Mouse (Mus musculus): ENCODE measurements around the gene Micall2.
"Not testable (repeated sequence)": the region's sequence is repeated elsewhere in the genome, so short reads cannot be mapped to it uniquely, and the experiment has no call there.

The Micall2 gene

DNA sequence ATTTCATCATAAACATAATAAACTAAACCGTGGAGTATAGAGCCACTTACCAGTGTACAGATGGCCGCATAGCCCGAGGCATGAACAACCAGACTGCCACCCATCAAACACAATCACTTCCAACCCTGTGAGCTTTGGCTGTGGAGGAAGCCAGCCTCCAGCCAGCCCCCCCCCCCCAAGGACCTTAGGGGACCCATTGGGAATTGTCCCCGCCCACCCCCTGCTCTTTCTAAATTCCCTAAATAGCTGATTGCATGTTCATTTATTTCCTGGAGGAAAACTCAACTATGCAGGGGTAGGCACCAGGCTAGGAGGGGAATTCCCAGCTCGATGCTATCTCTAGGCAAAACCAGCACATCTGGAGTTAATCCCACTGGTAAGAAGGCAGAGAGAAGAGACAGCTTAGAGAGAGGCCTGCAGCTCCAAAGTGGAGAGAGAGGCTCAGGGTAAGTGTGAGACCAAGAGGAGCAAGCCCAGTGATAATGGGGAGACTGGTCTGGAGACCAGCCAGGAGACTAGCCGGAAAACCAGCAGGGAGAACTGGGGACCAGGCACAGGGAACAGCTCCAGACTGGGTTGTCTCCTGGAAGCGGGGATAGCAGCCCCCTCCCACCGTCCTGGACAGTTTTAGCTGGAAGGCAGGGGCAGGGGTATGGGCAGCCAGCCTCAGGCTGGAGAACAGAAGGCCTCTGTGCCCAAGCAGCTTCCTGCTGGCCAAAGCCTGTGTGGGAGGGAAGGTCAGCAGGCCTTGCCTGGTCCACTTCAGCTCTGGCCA, 5.2 kb downstream of the Micall2 start:
- no peak for DNase-seq (ENCODE audit: low spot score in 2 of 2)

DNA sequence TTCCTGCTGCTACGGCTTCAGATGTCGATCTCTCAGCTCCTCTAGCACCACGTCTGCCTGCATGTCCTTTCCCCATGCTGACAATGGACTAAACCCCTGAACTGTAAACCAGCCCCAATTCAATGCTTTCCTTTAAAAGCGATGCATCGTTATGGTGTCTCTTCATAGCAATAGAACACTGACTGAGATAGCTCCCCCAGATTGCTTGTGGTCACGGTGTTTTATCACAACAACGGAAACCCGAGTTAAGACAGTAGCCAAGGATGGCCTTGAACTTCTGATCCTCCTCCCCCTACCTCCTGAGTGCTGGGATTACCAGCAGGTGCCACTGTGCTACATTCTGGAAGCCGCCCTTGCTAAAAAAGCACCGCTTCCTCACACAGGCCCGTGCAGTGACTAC, 8.9 kb downstream of the Micall2 start:
- no peak for DNase-seq (ENCODE audit: low spot score in 2 of 2)

DNA sequence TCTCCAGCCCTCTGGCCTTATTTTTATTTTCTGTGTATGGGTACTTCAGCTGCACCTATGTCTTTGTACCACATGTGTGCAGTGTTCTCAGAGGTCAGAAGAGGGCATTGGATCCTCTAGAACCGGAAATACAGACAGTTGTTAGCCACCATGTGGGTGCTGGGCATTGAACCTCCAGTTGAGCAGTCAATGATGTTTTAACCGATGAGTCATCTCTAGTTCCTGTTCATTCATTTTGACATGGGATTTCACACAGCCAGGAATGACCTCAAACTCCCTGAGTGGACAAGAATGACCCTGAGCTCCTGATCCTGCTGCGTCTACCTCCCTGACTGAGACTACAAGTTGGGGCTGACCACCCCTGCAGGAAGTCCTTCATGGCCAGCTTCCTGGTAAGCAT, 9.9 kb downstream of the Micall2 start:
- no peak for DNase-seq (ENCODE audit: low spot score in 2 of 2)

DNA sequence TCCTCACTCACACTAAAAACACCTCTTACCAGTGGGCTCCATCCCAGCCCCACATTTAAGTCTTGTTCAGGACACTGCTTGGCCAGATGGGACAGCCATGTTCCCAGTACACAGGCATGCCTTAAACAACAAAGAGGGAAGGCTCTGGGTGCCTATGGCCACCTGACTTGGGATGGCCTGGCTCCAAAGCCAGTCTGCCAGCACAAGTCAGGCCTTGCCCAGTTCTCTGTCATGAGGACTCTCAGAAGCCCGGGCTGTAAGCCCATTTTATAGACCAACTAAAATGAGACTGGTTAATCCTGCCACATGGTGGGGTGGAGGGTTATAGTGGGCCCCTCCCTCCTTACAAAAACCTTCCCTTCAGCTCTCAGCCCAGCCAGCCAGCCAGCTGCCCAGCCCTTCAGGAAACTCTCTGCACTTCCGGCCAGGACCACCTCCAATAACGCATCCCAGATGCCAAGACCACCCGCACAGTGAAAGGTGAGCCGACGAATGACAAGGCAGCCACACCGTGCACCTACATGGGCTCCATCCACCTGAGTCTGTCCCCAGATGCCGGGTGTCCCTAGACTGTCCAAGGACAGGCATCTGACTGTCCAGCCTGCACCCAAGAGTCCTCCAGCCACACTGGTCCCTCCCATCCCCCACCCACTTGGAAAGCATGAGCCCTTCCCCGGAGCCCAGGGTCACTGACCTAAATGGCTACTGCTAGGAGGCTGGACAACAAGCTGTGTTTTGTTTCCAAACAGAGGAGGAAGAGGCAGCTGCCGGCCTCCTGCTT, 11.6 kb downstream of the Micall2 start:
- DNase-seq (ENCODE audit: low spot score in 2 of 2): no peak

DNA sequence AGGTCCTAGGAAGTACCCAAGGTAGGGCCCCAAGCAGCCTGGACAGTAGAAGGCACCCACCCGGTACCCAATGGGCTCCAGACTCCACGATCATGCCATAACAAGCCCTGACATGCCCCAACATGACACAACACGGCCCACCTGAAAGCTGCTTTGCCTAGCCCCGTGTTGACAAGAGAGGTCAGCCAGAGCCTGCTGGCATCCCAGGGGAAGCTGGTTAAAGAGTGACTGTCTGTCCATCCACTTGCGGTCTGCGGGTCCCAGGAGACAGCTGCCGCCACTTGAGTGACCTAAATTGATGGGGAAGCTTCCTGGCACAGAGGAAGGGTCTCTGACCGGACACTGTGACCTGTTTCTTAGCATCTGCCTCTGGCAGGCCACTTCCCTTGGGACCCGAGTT, 13.0 kb downstream of the Micall2 start:
- no peak for DNase-seq (ENCODE audit: low spot score in 2 of 2)

DNA sequence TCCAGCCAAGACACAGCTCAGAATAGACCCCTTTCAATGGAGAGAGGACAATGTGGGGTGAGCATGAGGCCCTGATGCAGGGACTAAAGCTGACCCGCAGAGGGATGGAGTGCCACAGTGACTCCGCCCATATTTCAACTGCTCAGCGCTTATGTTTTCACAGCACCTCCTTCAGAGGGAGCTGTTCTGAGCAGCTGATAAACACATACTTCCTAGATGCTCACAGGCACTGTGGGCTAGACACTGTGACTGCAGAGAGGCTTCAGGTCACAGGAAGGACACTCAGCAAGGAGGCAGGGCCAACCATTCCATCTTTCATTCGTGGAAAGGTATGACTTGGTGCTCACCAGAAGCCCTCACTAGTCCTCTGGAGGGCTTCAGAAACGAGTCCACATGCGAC, 13.4 kb downstream of the Micall2 start:
- no peak for DNase-seq (ENCODE audit: low spot score in 2 of 2)

DNA sequence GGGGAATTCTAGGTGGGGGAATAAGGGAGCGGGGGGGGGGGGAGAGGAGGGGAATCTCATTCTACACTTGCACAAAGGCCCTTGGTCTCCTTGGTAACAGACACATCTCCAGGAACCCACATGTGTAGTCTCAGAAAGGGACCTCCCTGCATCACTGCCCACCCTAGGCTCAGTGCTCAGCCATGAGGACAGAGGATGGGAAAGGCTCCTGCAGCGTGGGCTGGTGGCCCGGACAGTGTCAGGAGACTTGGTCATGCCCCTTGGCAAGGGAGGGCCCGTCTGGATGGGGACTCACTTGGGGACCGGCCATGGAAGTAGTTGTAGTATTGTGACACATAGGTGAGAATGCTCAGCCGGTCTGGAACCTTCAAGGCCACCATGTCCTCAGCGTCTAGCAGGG, 17.2 kb downstream of the Micall2 start:
- DNase-seq (ENCODE audit: low spot score in 2 of 2): no peak

DNA sequence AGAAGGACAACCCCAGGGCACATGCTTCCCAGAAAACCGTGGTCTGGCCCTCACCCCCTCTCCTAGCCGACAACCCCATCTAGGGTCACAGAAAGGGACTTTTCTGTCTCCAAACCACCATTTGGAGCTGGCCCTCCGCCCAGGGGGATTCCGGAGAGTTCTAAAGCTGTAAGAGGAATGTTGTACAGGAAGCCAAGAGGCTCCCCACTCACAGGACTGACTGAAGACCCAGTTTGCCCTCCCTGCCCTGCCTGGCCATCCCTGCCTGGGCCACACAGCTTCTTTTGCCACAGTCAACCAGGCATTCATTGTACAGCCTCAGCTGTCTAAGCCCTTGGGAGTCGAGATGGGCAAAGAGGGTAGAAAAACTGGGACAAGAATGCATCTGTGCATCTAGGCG, 17.6 kb downstream of the Micall2 start:
- no peak for DNase-seq (ENCODE audit: low spot score in 2 of 2)

DNA sequence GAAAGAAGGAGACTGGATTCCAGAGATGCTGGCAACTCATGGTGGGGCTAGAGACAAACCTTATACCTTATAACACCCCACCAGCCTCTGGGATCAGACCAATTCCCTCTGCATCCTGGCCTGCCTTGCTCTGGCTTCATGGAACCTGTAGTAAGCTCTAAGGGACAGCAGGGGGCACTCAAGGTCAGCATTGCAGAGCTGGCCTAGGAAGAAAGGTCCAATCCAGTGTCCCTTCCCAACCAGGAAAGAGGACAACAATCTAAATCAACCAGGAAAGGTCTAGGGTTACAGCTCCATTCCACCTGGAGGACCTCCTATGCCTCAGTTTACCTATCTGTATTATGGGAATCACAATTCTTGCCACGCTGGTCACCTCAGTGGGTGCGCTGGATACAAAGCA, 18.4 kb downstream of the Micall2 start:
- DNase-seq (ENCODE audit: low spot score in 2 of 2): peak in 1 of 2 experiments; percentile 46

DNA sequence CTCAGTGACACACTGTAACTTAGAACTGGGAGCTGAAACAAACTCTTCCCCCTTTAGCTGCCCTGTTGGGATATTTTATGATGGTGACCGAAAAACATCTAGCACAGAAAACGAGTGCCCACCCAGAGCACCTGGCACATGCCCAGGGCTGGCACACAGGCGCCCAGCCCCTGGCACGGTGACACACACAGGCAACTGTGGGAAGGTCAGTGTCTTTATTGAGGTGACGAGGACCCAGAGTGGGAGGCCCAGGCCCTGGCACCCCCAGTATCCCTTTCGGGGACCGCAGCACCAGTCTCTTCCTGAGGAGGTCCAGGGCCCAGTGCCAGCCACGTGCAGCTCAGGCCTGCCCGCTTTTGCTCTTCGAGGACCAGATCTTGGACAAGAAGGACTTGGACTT, 29.6 kb downstream of the Micall2 start:
- DNase-seq (ENCODE audit: low spot score in 2 of 2): no peak

DNA sequence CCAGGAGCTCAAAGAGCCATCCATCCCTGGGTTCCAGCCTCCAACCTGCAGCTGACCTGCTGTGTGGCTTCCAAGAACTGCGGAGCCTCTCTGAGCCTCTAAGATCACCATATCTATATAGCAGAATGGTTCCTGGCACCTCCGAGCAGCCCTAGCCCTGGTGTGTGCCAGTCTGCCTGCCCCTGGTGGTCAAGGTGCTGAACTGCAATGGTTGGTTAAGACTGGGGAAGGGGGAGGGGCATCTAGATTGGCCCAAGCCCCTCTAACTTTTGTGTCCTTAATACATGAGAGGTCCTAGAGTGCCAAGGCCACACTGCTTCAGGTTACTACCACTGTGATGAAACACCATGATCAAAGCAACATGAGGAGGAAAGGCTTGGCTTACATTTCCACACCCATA, 33.2 kb downstream of the Micall2 start:
- DNase-seq (ENCODE audit: low spot score in 2 of 2): no peak

DNA sequence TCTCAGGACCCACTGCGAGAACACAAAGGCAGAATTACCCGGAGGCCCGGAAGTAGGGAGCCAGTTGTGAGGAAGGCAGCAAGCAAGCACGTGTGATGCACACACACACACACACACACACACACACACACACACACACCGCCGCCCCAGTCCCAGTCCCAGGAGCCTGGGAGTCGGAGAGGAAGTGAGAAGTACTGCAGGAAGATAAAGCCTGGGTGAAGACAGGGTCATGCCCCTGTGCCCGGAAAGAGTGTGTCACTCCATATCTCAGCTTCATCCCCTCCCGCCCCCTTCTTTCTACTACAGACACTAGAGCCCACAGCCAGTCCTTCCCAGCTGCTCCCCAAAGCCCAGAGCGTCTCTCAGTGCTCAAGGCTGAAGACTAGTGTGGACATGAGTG, 33.9 kb downstream of the Micall2 start:
- DNase-seq (ENCODE audit: low spot score in 2 of 2): no peak

DNA sequence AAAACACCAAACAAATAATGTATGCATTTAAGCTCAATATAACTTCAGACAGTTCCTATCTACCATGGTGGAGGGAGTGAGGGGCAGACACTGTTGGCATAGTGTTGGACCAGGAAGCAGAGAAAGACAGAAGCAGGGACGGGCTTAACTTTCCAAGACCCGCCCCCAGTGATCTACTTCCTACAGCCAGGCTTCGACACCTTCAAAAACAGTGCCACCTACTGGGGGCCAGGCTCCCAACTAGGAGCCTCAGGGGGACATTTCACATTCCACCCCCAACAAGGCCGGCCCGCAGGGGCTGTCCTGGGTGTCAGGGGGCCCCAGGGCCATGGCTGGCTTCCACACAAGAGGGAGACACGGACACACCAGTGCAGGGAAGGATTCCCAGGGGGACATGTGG, 39.2 kb downstream of the Micall2 start:
- DNase-seq (ENCODE audit: low spot score in 2 of 2): no peak

DNA sequence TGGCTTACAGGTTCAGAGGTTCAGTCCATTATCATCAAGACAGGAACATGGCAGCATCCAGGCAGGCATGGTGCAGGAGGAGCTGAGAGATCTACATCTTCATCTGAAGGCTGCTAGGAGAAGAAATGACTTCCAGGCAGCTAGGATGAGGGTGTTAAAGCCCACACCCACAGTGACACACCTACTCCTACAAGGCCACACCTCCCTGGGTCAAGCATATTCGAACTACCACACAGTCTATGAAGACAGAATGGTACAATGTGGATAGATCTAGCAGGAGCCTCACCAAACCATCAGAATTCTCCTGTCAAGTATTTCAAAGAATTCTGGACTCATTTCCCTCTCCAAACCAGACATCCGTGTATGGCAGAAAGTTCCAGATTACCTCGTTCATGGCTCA, 40.3 kb downstream of the Micall2 start:
- DNase-seq (ENCODE audit: low spot score in 2 of 2): not testable (repeated sequence)

DNA sequence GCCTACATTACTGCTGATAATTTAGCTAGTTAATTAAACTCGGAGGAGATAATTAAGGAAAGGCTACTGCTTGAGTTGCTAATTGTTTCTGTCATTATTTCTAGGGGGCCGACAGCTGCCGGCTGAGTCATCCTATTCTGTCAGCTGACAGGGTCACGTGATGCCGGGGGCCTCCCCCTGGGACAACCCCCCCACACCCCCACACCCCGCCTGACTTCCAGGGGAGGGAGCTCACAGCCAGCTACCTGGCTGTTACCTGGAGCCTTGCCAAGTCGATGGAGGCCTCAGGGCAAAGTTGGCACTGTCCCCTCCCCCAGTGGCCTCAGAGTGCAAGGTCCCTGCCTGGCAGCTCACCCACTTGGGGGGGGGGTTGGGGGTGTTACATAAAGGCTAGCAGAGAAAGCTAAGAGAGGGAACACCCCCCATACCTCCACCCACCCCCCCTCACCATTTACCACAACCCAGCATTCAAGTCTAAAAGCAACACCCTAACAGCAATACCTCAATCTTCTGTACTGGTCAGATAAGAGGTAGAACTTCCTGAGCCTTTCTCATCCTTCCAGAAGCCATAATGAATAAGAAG, 41.1 kb downstream of the Micall2 start:
- DNase-seq (ENCODE audit: low spot score in 2 of 2): no peak

DNA sequence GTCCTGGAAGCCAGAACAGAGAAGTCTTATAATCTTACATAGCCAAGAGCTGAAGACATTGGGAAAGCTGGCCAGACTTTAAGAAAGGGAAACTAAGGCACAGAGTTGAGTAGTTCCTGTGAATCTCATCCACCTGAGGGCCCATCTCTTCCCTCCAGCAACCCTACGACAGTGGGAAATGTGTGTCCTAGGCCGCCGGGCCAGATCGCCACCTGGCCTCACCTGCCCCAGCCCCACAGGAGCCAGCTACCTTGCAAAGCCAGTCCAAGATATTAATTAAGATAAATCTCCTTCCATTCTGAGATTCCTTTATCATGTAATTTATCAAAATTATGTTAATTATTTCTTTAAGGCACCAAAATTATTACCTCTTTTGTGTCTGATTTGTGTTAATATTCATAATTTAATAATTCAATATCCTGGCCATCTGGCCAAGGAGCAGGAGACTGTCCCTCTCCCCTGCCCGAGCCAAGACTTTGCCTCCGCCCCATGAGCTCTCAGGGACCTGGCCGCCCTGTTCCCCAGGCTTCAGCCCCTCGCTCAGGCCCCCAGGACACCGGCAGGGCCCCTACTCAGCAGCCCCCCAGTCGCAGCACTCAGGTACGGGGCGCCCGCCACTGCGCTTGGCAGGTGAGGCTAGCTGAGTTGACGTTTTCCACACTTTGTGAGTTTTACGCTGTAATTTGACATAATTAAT, 41.7 kb downstream of the Micall2 start:
- DNase-seq (ENCODE audit: low spot score in 2 of 2): no peak

DNA sequence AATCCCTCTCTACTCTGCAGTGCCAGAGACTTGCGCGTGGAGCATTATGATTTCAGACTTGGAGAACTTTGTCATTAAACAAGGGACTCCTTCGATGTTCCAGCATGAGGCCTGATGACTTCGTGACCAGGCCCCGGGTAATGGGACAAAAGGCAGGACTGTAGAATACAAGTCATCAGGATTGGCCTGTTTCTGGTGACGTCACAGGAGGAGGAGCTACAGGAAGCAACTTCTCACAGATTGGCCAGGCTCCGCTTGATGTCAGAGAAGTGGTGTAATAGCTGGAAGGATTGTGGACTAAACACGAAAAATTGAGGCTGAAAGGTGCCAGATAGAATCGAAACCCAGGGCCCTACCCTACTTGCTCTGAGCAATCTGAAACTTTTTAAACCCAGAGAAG, 45.3 kb downstream of the Micall2 start:
- DNase-seq (ENCODE audit: low spot score in 2 of 2): no peak

DNA sequence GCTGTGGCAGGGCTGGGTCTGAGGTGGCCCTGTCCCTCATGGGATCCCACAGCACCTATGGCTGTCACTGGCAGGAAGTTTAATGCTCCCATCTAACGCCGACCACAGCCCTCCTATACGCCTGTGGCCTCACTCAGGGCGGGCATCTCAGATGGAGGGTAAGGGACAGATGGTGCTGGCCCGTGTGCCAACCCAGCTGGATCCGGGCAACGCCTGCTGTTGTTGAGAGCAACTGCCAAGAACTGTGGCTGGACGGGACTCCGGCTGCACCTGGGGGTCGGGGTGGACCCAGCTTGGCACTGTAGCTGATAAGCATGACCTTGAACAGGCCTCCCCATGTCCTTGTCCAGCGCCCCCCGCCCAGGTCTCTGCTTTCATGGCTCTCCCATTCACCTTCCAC, 47.8 kb downstream of the Micall2 start:
- DNase-seq (ENCODE audit: low spot score in 2 of 2): no peak

DNA sequence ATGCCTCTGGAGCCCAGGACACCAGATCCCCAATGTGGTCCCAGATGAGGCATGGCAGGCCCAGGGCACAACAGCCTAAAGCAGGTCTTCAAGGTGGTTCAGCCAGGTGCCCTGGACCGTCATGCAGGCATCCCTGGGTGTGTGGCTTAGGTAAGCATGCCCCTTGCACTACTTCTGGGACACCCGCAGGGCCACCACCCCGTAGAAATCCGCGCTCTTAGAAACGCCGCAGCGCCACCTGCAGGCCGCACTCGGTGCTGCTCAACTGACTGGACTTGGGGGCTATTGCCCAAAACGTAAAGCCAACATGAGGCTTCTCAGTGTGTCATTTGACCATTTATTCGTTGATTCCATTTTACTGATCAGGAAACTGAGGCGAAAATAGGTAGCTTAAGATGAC, 48.5 kb downstream of the Micall2 start:
- DNase-seq (ENCODE audit: low spot score in 2 of 2): no peak

DNA sequence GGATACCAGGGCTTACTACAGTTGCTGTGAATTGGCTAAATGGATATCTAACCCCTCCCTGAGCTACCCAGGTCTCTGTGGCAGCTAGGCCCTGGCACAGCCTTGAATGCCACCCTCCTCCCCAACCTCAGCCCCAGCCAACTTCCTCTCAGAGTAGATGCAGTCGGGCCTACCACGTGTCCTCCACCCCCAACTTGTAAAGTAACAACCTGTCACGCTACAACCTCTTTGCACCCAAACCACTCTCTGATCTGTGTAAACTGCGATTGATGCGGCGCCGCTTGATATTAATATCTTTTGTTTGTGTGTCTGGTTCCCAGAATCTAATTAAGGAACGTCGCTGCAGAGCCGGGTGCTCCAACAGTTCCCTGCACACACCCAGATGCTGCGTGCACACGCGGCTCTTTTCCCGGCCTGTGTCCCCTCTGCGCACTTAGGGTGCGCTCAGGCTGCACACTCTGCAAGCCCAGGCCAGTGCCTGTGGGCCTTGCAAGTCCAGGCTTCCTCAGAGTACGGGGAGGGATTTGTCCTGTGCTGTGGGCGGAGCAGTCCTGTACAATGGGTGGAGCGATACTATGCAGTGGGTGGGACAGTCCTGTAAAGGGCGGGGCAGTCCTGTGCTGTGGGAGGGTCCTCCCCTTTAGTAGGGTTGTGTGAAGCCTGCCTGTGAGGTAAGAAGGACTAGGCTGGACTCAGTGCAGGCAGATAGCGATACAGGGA, 49.4 kb downstream of the Micall2 start:
- peak in 1 of 2 experiments; percentile 12 for DNase-seq (ENCODE audit: low spot score in 2 of 2)

DNA sequence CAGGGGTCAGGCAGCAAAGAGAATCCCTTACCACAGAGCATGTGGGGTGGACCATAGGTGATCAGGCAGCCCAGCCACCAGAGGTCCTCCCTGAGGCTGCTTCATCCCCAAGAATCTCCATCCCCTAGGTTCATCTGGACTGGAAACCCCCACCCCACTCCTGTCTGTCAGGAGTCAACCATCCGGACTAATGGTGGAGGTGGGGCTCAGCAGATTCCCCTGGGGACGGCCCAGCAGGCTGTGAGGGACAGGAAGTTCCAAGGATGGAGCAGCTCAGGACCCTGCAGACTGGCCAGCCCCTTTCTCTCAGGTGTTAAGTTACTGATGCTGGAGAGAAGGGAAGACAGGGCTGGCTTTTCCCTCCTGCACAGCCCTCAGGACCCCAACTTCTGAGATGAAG, 52.9 kb downstream of the Micall2 start:
- DNase-seq (ENCODE audit: low spot score in 2 of 2): no peak

DNA sequence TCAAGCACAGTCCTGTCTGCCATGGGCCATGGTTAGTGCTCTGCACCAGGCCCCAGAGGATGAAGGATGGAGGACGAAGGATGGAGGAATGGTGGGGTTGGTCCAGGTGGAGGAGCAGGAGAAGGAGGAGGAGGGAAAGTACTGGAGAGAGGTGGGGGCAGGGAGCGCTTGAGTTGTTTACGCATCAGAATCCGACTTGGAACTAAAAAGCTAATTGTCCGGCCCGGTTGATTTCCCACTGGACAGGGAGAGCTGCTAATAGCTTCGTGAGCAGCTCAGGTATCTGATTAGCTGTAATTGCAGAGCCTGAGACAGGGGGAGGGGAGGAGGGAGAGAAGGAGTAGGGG, 53.5 kb downstream of the Micall2 start:
- DNase-seq (ENCODE audit: low spot score in 2 of 2): no peak

All from left cerebral cortex, adult 9 months (tissue).